Mouse (Mus musculus) ES-E14 (cell line): ENCODE results near the gene Pgap3.

Experiments
- CHD2 ChIP-seq: IDR thresholded peaks from 2 replicates; pipeline ENCODE4 v1.6.1; 2014; ENCODE audit warnings: mild to moderate bottlenecking, low read depth, low read length, inconsistent platforms
- HCFC1 ChIP-seq: IDR thresholded peaks from 2 replicates; pipeline ENCODE4 v1.6.1; 2012; ENCODE audit warnings: low read length, inconsistent platforms, borderline replicate concordance; ENCODE audit not compliant: insufficient read depth
- MAFK ChIP-seq: IDR thresholded peaks from 2 replicates; pipeline ENCODE4 v1.6.1; 2014; ENCODE audit warnings: mild to moderate bottlenecking, low read depth, low read length, inconsistent platforms; ENCODE audit not compliant: insufficient read depth
- ZNF384 ChIP-seq: IDR thresholded peaks from 2 replicates; pipeline ENCODE4 v1.6.1; 2012; ENCODE audit warnings: low read depth, low read length, inconsistent platforms

GRCm38 (mm10) chr11:98397946-98398345 is 2.3 kb downstream of the Pgap3 start:
- TF ChIP-seq MAFK (no peak), ZNF384 (no peak), CHD2 (no peak), HCFC1 (no peak)
